Mouse (Mus musculus): ENCODE data around the gene Prss33. TPM values are rescaled to one million over a fixed set of nuclear protein-coding genes. Genes with fewer than 3 reads are reported as not detected.

Prss33 gene
- polyA plus RNA-seq, 1 experiment = 0.25 TPM

DNA sequence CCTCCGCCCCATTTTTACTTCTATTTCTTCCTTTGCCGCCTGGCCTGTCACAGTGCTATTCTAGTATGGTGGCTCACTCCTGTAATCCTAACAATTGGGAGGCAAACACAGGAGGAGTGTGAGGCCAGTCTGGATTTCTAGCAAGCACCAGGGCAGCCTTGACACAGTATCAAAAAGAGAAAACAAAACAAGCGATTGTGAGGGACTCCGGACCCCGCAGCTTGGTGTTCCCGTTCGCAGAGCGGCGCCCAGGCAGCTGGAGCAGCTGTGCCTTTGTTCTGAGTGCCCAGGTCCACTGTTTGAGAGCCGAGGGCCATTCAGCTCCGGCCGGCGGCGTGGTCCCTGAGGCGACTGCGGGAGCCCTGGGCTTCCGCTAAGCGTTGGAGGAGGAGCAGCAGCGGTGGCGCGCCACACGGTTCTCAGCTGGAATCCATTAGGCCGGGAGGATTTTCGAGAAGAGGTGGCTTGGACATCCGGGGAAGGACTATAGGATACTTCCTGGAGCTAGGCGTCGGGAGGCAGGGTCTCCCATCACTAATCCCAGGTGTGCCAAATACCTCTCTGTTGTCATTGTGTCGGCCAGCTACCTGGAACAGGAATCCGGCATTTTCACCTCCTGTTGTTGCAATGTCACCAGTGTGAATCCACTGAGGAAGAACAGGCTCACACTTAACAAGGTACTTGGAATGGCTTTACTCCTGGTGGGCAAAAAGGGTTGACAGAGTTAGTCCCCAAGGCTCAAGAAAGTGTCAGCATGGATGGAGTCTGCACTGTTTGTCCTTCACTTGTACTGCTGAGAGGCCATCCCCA, 45.4 kb downstream of the Prss33 start, which contains the start of gene Srrm2:
Gene Srrm2, plus strand, starts transcription at position 264 of the 810 bp plus-strand sequence.
- DNase-seq = peak; percentile 66 to 74
- WGBS = 2% methylated on average over 29 of the region's 29 CpGs
- Histone ChIP-seq H3K27me3 (ENCODE audit: control insufficient read depth, insufficient read depth, low read length) (no peaks in the 10 kb centered on the region), H3K27ac (ENCODE audit: insufficient read depth, low read length) (peak within 1 kb of the TSS; percentile 78), H3K4me1 (ENCODE audit: control insufficient read depth, insufficient read depth, low read length) (peaks cover 3% of the 10 kb centered on the region; the same call in 1 of the 2 replicates), H3K4me3 (replicated peaks; ENCODE audit: insufficient read depth, low read depth, low read length) (peak within 1 kb of the TSS; percentile 61)
- no peak for TF ChIP-seq CTCF (IDR thresholded peaks at IDR 0.05; ENCODE audit: borderline replicate concordance, insufficient read depth, low read depth, low read length)
- TF ChIP-seq POLR2A (IDR thresholded peaks at IDR 0.05; ENCODE audit: borderline replicate concordance, insufficient read depth, low read length) = peak; percentile 69

DNA sequence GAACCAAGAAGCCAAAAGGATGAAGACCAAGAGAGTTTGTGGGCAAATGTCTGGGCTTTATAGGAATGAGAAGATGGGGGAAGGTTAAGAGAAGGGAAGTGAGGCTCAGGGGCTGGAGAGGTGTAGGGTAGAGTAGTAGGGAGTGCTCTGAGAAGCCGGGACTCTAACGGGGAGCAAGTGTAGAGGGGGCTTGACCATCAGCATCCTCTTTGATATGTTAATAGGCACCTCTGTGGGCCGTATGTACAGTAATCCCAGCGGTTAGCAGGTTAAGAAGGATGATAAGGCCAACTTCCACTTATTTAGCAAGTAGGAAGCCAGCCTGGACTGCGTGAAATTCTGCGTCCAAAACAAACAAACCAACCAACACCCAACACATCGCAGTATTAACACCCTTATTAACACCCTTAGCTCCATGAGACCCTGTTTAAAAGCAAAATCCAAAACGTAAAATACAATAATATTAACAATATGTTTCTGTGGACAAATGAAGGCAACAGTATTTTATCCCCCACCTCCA, 46.0 kb downstream of the Prss33 start:
- TF ChIP-seq CTCF (IDR thresholded peaks at IDR 0.05; ENCODE audit: borderline replicate concordance, insufficient read depth, low read depth, low read length) (no peak), POLR2A (IDR thresholded peaks at IDR 0.05; ENCODE audit: borderline replicate concordance, insufficient read depth, low read length) (no peak)
- Histone ChIP-seq H3K4me3 (replicated peaks; ENCODE audit: insufficient read depth, low read depth, low read length) (peak overlapping the region; percentile 61), H3K27ac (ENCODE audit: insufficient read depth, low read length) (peak overlapping the region; percentile 78), H3K4me1 (ENCODE audit: control insufficient read depth, insufficient read depth, low read length) (peaks cover 3% of the 10 kb centered on the region; the same call in 1 of the 2 replicates), H3K27me3 (ENCODE audit: control insufficient read depth, insufficient read depth, low read length) (no peaks in the 10 kb centered on the region)
- DNase-seq = no peak
- 40% methylated on average over 8 of the region's 8 CpGs for WGBS

DNA sequence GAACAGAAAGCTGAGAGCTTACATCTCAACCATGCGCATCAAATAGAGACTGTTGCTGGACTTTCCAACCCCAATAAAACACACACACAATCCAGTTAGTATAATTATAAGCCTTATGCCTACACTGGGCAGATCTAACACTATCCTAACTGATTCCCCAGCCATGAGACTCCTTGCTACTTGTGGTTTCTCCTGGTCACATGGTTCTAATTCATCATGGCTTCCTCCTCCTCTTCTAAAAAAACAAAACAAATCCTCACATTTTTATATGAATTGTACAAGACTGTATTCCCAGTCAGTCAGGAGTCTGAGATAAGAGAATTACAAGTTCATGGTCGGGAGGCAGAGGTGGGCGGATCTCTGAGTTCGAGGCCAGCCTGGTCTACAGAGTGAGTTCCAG, 46.9 kb downstream of the Prss33 start:
- TF ChIP-seq CTCF (IDR thresholded peaks at IDR 0.05; ENCODE audit: borderline replicate concordance, insufficient read depth, low read depth, low read length) (no peak), POLR2A (IDR thresholded peaks at IDR 0.05; ENCODE audit: borderline replicate concordance, insufficient read depth, low read length) (no peak)
- Histone ChIP-seq H3K27ac (ENCODE audit: insufficient read depth, low read length) (no peak overlapping the region), H3K4me3 (replicated peaks; ENCODE audit: insufficient read depth, low read depth, low read length) (no peak overlapping the region), H3K4me1 (ENCODE audit: control insufficient read depth, insufficient read depth, low read length) (peaks cover 3% of the 10 kb centered on the region; the same call in 1 of the 2 replicates), H3K27me3 (ENCODE audit: control insufficient read depth, insufficient read depth, low read length) (no peaks in the 10 kb centered on the region)
- WGBS = 95% methylated on average over 4 of the region's 4 CpGs
- no peak for DNase-seq

DNA sequence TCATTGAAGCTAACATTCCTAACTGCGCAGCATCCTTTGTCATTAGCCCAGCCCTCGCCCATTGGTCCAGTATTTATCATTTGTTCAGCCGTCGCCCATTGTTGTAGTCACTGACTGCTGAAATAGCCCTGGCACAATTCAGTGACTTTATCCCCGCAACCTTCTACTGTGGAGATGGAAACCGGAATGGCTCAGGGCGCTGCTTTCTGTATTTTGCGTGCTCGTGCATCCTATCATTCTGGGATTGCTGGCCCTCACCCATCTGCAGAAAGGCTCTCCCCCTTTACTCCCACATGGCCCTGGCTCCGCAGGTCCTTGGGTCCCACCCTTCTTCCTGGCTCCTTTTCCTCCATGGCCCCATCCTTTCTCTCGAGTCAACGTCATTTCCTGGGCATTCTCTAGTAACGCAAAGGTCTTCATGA, 49.3 kb downstream of the Prss33 start:
- 3% methylated on average over 13 of the region's 13 CpGs for WGBS
- TF ChIP-seq POLR2A (IDR thresholded peaks at IDR 0.05; ENCODE audit: borderline replicate concordance, insufficient read depth, low read length) = peak; percentile 54; the same call in 1 of the 2 replicates
- no peak for TF ChIP-seq CTCF (IDR thresholded peaks at IDR 0.05; ENCODE audit: borderline replicate concordance, insufficient read depth, low read depth, low read length)

DNA sequence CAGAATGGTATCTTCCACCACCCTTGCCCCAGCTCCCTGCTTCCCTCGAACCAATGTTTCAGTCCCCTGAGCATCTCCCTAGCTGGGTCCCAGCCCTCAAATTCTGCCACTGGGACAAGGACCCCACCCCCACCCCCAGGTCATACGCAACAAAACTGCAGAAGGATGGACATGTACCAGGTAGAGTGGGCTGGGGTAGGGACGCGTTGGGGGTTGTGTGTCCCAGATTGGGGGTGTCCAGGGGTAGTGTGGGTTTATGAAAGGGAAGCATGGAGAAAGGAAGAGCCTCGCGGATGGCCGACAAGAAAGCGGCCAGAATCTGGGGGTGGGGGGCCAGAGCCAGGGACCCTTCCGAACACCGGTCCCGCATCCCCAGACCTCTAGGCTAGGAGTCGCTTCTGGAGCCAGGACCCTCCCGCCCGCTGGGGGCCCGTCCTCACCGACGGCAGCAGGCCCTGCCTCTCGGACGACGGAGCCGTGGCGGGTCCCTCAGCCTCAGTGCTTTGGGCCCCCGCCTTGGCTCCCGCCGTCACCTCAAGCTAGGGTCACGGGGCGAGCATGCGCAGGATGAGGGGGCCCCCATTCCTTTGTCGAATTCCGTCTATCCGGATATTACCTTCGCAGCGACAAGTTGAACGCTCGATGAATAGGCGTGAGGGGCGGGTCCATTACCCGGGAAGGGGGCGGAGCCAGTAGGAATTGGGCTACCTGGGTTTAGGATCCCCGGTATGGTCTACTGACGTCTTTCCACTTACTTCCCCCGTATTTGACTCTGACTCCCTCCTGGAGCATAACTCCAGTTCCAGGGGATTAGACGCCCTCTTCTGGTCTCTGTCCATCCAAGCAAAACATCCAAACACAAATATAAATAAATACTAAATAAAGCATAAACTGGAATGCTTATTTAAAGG, 50.0 kb downstream of the Prss33 start, which contains the start of gene Flywch2:
Gene Flywch2, minus strand, starts transcription at position 521 of the 911 bp plus-strand sequence.
- TF ChIP-seq POLR2A (IDR thresholded peaks at IDR 0.05; ENCODE audit: borderline replicate concordance, insufficient read depth, low read length) = peak; percentile 45; the same call in 1 of the 2 replicates
- no peak for TF ChIP-seq CTCF (IDR thresholded peaks at IDR 0.05; ENCODE audit: borderline replicate concordance, insufficient read depth, low read depth, low read length)

More for the DNA sequence above, 49.3 kb downstream of the Prss33 start:
- H3K27ac ChIP-seq (ENCODE audit: insufficient read depth, low read length) = peak overlapping the region; percentile 67
- H3K4me1 ChIP-seq (ENCODE audit: control insufficient read depth, insufficient read depth, low read length) = peaks cover 3% of the 10 kb centered on the region; the same call in 1 of the 2 replicates
- H3K27me3 ChIP-seq (ENCODE audit: control insufficient read depth, insufficient read depth, low read length) = no peaks in the 10 kb centered on the region
- DNase-seq = peak; percentile 70 to 75
- H3K4me3 ChIP-seq (replicated peaks; ENCODE audit: insufficient read depth, low read depth, low read length) = peak overlapping the region; percentile 77

GRCm38 (mm10) chr17:23783352-23783751, 52.5 kb downstream of the Prss33 start:
- no peak for DNase-seq
- no peak for TF ChIP-seq POLR2A (IDR thresholded peaks at IDR 0.05; ENCODE audit: borderline replicate concordance, insufficient read depth, low read length)
- TF ChIP-seq CTCF (IDR thresholded peaks at IDR 0.05; ENCODE audit: borderline replicate concordance, insufficient read depth, low read depth, low read length) = no peak
- no peak overlapping the region for H3K4me3 ChIP-seq (replicated peaks; ENCODE audit: insufficient read depth, low read depth, low read length)

More for the DNA sequence above, 50.0 kb downstream of the Prss33 start, which contains the start of gene Flywch2:
- H3K27ac ChIP-seq (ENCODE audit: insufficient read depth, low read length) = peak within 1 kb of the TSS; percentile 78
- peaks cover 3% of the 10 kb centered on the region; the same call in 1 of the 2 replicates for H3K4me1 ChIP-seq (ENCODE audit: control insufficient read depth, insufficient read depth, low read length)
- H3K4me3 ChIP-seq (replicated peaks; ENCODE audit: insufficient read depth, low read depth, low read length) = peak within 1 kb of the TSS; percentile 77
- WGBS = 2% methylated on average over 43 of the region's 43 CpGs
- H3K27me3 ChIP-seq (ENCODE audit: control insufficient read depth, insufficient read depth, low read length) = no peaks in the 10 kb centered on the region
- DNase-seq = peak; percentile 93 to 96

More at GRCm38 (mm10) chr17:23783352-23783751, 52.5 kb downstream of the Prss33 start:
- no peaks in the 10 kb centered on the region for H3K4me1 ChIP-seq (ENCODE audit: control insufficient read depth, insufficient read depth, low read length)
- no peaks in the 10 kb centered on the region for H3K27me3 ChIP-seq (ENCODE audit: control insufficient read depth, insufficient read depth, low read length)
- H3K27ac ChIP-seq (ENCODE audit: insufficient read depth, low read length) = no peak overlapping the region

Other genes with a start within 250 kb of the Prss33 start
- gene Zfp13, start 236.6 kb downstream of the Prss33 start, polyA plus RNA-seq (2012; rRNA removed) = 25.6 and 27.2 TPM in 2 replicates
- 0.13 and 0.16 TPM in 2 replicates for gene Zscan10, start 235.2 kb downstream of the Prss33 start, polyA plus RNA-seq (2012; rRNA removed)
- gene Mmp25, start 190.8 kb downstream of the Prss33 start, polyA plus RNA-seq (2012; rRNA removed) = 0.23 and 0.25 TPM in 2 replicates
- not detected in 2 replicates for gene Bicdl2, start 175.6 kb downstream of the Prss33 start, polyA plus RNA-seq (2012; rRNA removed)
- gene Hcfc1r1, start 162.5 kb downstream of the Prss33 start, polyA plus RNA-seq (2012; rRNA removed) = 173 and 179 TPM in 2 replicates
- gene Thoc6, start 162.2 kb downstream of the Prss33 start, polyA plus RNA-seq (2012; rRNA removed) = 16.1 and 17.1 TPM in 2 replicates
- 29.1 and 31.3 TPM in 2 replicates for gene Tnfrsf12a, start 158.6 kb downstream of the Prss33 start, polyA plus RNA-seq (2012; rRNA removed)
- gene Cldn6, start 156.8 kb downstream of the Prss33 start, polyA plus RNA-seq (2012; rRNA removed) = 0.11 and 0.13 TPM in 2 replicates
- gene Cldn9, start 152.0 kb downstream of the Prss33 start, polyA plus RNA-seq (2012; rRNA removed) = 0.52 and 0.79 TPM in 2 replicates
- 0.64 and 1.1 TPM in 2 replicates for gene 1520401A03Rik, start 113.3 kb downstream of the Prss33 start, polyA plus RNA-seq (2012; rRNA removed)
- gene Pkmyt1, start 109.7 kb downstream of the Prss33 start, polyA plus RNA-seq (2012; rRNA removed) = 10.3 and 10.6 TPM in 2 replicates
- 92.0 and 104 TPM in 2 replicates for gene Paqr4, start 95.2 kb downstream of the Prss33 start, polyA plus RNA-seq (2012; rRNA removed)
- gene Kremen2, start 90.2 kb downstream of the Prss33 start, polyA plus RNA-seq (2012; rRNA removed) = 0.57 and 0.84 TPM in 2 replicates
- 341 and 366 TPM in 2 replicates for gene Flywch1, start 64.5 kb downstream of the Prss33 start, polyA plus RNA-seq (2012; rRNA removed)
- 50.5 and 54.8 TPM in 2 replicates for gene Flywch2, start 50.0 kb downstream of the Prss33 start, polyA plus RNA-seq (2012; rRNA removed)
- 711 and 720 TPM in 2 replicates for gene Srrm2, start 45.5 kb downstream of the Prss33 start, polyA plus RNA-seq (2012; rRNA removed)
- gene Elob, start 6.9 kb downstream of the Prss33 start, polyA plus RNA-seq (2012; rRNA removed) = 621 and 628 TPM in 2 replicates
- gene Prss32, start 7.8 kb upstream of the Prss33 start, polyA plus RNA-seq (2012; rRNA removed) = not detected in 2 replicates
- gene Prss41, start 8.1 kb upstream of the Prss33 start, polyA plus RNA-seq (2012; rRNA removed) = 1.6 and 2.3 TPM in 2 replicates
- not detected in 2 replicates for gene Prss21, start 32.0 kb upstream of the Prss33 start, polyA plus RNA-seq (2012; rRNA removed)
- not detected in 2 replicates for gene Dcpp1, start 44.8 kb upstream of the Prss33 start, polyA plus RNA-seq (2012; rRNA removed)
- not detected in 2 replicates for gene Dcpp2, start 44.8 kb upstream of the Prss33 start, polyA plus RNA-seq (2012; rRNA removed)
- not detected in 2 replicates for gene Dcpp3, start 81.4 kb upstream of the Prss33 start, polyA plus RNA-seq (2012; rRNA removed)
- gene Sbp, start 105.6 kb upstream of the Prss33 start, polyA plus RNA-seq (2012; rRNA removed) = not detected in 2 replicates
- not detected in 2 replicates for gene Sbpl, start 119.2 kb upstream of the Prss33 start, polyA plus RNA-seq (2012; rRNA removed)
- 0.11 and 0.16 TPM in 2 replicates for gene Prss30, start 144.5 kb upstream of the Prss33 start, polyA plus RNA-seq (2012; rRNA removed)
- not detected in 2 replicates for gene Prss22, start 162.0 kb upstream of the Prss33 start, polyA plus RNA-seq (2012; rRNA removed)
- gene Prss27, start 202.1 kb upstream of the Prss33 start, polyA plus RNA-seq (2012; rRNA removed) = 0.19 TPM in 1 of 2 replicates, not detected in the other
- gene Kctd5, start 237.4 kb upstream of the Prss33 start, polyA plus RNA-seq (2012; rRNA removed) = 32.8 and 35.6 TPM in 2 replicates